Mouse (Mus musculus): ENCODE data around the gene Arhgap15. TPM values are rescaled to one million over a fixed set of nuclear protein-coding genes. Genes with fewer than 3 reads are reported as not detected.

Arhgap15 gene
- total RNA-seq, 2 experiments from 2014 or later: 122 to 124 TPM

- ATAC-seq (replicated peaks; ENCODE audit: poor library complexity): no peak
Observed at GRCm38 (mm10) chr2:44286181-44286719, 537.6 kb downstream of the Arhgap15 start.

GRCm38 (mm10) chr2:44299156-44299555 is 550.5 kb downstream of the Arhgap15 start:
- no peak for ATAC-seq (replicated peaks; ENCODE audit: poor library complexity)

DNA sequence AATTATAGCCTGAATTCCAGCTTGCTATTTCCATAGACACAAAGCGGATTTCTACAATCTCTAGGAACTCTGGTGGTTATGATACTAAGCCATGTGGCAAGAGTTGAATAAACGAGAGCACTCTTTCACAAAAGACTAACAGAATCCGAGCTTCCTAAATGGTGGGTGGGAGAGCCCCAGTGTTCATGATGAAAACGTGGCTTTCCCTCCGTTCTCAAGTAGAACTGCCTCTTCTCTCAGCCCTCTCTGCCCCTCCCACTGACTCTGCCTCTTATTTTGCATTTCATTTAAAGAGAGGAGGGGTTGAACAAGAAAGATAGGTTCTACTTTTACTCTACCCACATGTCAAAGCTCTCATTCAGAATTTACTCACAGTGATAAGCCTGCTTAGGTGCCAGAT is 551.3 kb downstream of the Arhgap15 start:
- ATAC-seq (replicated peaks; ENCODE audit: poor library complexity): no peak

GRCm38 (mm10) chr2:44300466-44300865 is 551.8 kb downstream of the Arhgap15 start:
- no peak for ATAC-seq (replicated peaks; ENCODE audit: poor library complexity)

- ATAC-seq (replicated peaks; ENCODE audit: poor library complexity): no peak
Observed at GRCm38 (mm10) chr2:44304261-44304970, 555.8 kb downstream of the Arhgap15 start.

- no peak for ATAC-seq (replicated peaks; ENCODE audit: poor library complexity)
Observed at GRCm38 (mm10) chr2:44304971-44305808, 556.6 kb downstream of the Arhgap15 start.

- ATAC-seq (replicated peaks; ENCODE audit: poor library complexity): peak; percentile 64; the same call in 1 of the 2 replicates
Observed at GRCm38 (mm10) chr2:44306137-44306536, 557.5 kb downstream of the Arhgap15 start.

DNA sequence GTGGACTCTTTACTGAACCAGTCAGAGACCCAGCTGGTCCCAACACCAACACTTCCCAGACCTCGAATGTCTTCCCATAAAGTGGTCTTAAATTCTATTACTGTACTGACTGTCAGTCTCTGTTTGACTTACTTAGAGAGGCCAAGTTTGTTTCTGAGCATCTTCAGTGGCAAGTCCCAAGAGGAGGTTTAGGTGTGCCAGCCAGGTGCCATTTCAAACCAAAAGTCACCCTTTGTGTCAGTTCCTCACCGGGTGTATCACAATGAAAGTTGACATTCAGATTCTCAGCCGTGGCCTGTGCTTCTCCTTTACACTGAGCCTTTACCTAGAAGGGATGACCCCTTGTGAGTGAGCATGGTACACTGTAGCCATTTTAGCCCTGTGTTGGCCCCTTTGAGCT is 560.5 kb downstream of the Arhgap15 start:
- ATAC-seq (replicated peaks; ENCODE audit: poor library complexity): no peak

GRCm38 (mm10) chr2:44309556-44309955 is 560.9 kb downstream of the Arhgap15 start:
- ATAC-seq (replicated peaks; ENCODE audit: poor library complexity): no peak

DNA sequence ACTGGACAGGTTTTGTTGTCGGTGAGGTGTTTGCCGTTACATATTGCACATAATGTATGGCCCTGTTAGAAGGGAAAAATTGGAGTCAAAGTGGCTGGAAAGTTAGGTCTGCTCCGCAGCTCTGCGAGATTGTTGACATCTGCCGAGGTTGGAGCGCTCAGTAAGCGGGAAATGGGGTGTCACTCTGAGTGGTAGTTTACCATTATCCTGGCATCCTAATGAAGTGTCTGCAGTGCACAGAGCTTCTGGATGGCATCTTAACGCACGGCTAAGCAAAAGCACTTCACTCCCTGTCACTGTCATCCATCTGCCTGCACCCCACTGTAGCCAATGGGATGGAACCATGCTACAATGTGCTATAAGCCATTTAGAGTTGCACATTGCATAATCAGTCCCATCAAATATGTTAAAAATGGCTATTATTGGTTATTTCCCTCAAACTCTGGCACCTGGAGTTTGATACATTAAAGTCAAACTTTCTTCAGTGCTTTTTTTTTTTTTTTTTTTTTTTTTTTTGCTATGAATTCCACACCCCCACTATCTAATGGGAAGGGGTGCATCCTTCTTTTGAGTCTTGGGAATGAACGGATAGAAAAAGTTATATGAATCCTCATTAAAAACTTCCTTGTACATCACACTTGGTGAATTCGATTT is 561.6 kb downstream of the Arhgap15 start:
- ATAC-seq (replicated peaks; ENCODE audit: poor library complexity): no peak

GRCm38 (mm10) chr2:44311216-44311615 is 562.6 kb downstream of the Arhgap15 start:
- ATAC-seq (replicated peaks; ENCODE audit: poor library complexity): no peak

DNA sequence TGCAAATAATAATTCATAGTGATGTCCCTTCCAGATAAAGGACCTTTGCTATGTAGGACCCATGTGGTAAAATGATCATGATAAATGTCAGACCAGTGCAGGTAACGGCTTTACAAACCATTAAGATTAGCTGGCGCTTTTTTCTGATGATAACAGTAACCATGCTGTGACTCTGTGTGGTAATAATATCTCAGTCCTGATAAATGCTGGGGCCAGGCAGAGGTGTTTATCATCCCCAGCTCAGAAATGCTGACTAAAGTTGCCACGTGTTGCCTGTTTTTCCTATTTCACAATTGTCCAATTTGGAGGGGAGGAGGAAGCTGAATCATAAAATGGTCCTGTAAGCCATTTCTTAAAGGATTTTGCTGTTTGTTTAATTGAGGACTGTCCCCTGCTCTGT is 564.9 kb downstream of the Arhgap15 start:
- peak; percentile 88 for ATAC-seq (replicated peaks; ENCODE audit: poor library complexity)

GRCm38 (mm10) chr2:44318436-44318835 is 569.8 kb downstream of the Arhgap15 start:
- no peak for ATAC-seq (replicated peaks; ENCODE audit: poor library complexity)

DNA sequence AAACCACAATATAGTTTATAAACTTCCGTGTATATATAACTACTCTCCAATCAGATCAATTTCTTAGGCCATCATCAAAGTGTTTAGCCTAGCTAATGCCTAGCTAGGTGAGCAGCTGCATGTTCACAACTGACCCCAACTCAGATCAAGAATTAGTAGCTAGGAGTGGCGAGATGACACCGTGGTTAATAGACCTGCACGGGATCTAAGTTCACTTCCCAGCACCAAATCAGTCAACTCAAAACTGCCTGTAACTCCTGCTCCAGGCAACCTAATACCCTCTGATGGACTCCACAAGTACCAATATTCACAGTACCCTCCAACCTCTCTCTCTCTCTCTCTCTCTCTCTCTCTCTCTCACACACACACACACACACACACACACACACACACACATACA is 570.9 kb downstream of the Arhgap15 start:
- ATAC-seq (replicated peaks; ENCODE audit: poor library complexity): no peak

GRCm38 (mm10) chr2:44323813-44324212 is 575.2 kb downstream of the Arhgap15 start:
- peak; percentile 95 for ATAC-seq (replicated peaks; ENCODE audit: poor library complexity)

DNA sequence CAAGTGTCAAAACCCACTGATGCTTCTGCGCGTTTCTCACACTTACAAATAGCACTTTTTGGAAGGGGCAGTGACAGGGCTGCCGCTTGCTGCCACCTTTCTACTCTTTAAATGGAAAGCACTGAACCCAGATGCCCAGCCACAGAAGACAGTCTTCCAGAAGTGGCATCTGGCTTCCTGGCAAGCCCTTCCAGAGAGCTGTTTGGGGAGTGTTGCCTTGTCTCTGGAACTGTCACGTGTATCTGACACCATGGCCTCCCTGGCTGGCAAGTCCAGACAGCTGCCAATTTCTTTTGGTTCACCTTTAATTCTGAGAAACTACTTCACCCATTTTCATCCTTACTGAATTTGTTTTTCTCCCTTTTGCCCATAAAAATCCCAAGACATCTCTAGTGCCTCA is 584.7 kb downstream of the Arhgap15 start:
- ATAC-seq (replicated peaks; ENCODE audit: poor library complexity): no peak

- ATAC-seq (replicated peaks; ENCODE audit: poor library complexity): peak; percentile 96
Observed at GRCm38 (mm10) chr2:44334006-44334405, 585.4 kb downstream of the Arhgap15 start.

GRCm38 (mm10) chr2:44334517-44334916 is 585.9 kb downstream of the Arhgap15 start:
- no peak for ATAC-seq (replicated peaks; ENCODE audit: poor library complexity)

DNA sequence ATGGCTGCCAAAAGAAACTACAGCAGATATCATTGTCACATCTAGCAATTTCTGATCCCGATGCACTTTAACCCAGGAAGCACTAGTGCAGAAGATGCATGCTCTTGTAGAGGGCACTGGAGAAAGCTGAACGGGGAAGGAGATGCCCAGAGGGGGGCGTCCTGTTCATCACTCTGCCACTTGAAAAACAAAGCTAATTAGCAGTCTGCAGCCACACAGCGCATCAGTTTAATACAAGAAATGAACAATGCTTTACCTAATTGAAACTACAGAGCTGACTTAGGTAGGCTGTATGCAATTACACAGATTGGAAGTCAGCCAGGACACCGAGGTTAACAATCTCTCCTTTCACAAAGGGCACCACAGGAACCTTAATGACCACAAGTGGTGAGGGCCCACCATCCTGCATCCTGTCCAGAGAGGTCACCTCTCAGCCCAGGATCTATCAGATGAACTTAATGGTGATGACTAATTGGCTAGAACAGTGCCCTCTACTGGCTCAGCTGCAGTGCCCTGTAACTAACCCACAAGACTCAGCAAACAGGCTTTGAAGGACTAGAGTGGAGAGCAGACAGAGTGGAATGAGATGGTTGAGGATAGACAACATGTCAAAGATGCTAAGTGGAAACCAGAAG is 588.2 kb downstream of the Arhgap15 start:
- peak; percentile 57 for ATAC-seq (replicated peaks; ENCODE audit: poor library complexity)

- ATAC-seq (replicated peaks; ENCODE audit: poor library complexity): no peak
Observed at GRCm38 (mm10) chr2:44338467-44338866, 589.8 kb downstream of the Arhgap15 start.

DNA sequence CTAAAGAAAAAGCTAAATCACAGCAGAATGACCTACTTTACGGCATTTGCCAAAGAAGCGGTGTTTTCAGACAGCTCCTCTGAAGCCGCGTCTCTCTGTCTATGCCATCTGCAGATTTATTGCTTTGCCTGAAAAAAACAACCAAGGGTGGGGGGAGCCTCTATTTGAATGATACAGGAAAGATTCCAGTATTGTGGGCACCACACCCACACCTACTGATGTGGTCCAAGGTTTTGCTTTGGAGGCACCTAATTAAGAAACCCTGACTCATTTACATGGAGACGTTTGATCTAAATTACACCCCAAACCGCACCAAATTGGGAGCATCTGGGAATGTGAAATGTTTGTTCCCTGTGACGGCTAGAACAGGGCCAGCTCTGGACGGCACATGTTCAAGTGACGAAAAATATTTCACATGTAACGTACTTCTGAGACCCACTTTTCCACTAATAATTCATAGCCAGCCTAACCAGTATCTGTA is 592.5 kb downstream of the Arhgap15 start:
- no peak for ATAC-seq (replicated peaks; ENCODE audit: poor library complexity)
